Mouse (Mus musculus) spleen, postnatal 14 days (tissue): ENCODE measurements around the gene Il23a.
"Not testable (repeated sequence)": the region's sequence is repeated elsewhere in the genome, so short reads cannot be mapped to it uniquely, and the experiment has no call there.

Experiments used
- DNase-seq, 2 experiments: peaks; one replicate each; pipeline ENCODE4 v3.0.0; 2021 to 2022; ENCODE audit warnings: low spot score in 2 of 2

Il23a gene

DNA sequence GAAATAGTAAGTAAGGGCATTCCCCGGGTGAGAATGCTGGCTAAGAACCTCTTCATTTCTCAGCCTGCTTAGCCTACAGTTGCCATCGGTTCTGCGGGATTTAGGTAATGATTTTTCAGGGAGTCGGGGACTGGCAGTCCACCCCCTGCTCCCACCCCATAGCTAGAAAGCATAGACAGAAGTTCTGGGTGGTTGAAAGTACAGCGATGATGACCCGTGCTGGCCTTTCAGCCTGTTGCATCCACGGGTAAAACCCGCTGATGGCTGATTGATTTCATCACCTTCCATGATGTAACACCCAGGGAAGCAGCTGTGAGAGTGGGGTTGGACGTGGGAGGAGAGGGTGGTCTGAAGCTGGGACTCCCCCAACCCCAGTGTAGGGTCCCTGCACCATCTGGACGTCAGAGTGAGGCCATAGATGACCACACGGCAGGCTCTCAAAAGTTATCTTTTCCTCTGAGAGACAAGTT lies at the start of gene Il23a:
Gene Il23a, minus strand, starts transcription at position 51 of the 470 bp plus-strand sequence.
- DNase-seq = no peak

DNA sequence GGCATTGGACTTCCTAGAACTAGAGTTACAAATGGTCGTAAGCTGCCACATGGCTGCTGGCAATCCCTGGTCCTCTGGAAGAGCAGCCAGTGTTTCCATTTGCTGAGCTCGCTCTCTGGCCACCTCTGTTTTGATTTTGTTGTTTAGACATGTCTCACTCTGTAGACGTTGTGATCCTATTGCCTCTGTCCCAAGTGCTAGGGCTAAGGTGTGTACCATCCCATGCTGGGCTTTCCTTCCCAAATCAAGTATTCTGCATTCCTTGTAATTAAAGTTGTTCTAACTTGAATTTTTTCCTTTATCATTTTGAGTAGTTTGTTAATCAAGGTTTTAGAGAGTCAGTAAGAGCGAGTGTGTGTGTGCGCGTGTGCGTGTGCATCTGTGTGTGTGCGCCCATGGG lies 49.0 kb upstream of the Il23a start:
- DNase-seq = no peak

DNA sequence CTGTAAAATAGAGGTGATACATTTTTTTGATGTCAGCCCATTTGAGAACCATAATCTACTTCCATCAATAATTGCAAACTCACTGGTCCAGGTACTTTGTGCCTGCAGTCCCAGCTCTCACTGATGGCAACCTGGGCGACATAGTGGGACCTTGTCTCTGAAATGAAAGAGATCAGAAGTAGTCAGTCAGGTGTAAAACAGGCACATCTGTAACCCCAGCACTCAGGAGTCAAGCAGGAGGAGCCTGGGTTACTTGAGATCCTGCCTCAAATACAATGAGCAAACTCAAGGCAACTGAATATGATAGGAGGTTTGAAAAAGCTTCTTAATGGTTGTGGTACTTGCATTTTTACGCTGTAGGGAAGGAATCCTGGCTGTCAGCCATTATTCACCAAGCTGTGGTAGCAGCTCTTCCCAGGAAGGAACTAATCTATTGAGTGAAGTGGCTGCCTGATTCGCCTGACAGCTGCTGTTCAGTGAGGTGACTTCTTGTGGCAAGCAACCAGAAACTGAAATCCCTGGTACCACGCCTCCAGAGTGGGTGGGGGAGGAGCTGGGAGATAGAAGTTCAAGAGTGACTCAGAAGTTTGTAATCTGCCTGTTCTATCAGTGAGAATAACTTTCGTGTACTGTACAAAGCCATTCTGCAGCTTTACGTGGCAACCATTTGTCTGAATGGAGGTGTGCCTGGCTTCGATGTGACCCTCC lies 46.2 kb upstream of the Il23a start:
- DNase-seq = peak; percentile 38 to 45

GRCm38 (mm10) chr10:128343436-128343835 lies 44.9 kb upstream of the Il23a start:
- DNase-seq = no peak

- DNase-seq = no peak
Measured at GRCm38 (mm10) chr10:128340257-128340656, 41.7 kb upstream of the Il23a start.

DNA sequence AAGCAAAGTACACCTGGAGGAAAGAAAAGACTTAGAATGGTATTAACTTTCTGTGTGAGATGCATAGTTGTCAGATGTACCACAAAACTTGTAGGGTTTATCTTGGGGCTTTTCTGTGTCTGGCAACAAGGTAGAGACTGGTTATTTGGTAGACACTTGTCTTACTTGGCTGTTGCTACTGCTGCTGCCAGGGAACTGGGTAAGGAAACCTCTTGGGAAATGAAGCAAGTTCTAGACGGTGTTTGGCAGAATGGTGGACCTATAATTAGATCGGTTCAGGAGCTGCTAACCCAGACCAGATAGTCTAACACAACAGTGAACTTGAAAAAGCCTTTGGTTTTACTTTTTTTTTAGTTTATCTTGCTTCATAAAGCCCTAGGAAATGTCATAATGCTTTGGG lies 40.4 kb upstream of the Il23a start:
- DNase-seq = no peak

DNA sequence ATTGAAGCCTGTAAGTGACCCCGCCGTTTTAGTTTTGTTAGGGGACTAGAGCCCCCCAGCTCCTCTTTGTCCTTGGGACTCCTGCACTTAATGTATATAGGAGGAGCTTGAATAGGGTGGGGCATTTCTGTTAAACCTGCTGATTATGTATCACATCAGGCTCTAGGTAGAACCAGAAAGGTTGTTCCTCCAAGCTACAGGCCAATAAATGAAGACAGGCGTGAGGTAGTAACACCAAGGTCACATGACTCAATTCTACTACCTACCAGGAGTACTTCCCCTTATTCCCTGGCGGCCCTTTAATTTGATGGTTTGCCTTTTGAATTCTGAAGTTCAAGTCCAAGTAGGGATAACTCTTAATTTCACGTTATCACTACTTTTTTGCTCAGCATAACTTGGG lies 39.9 kb upstream of the Il23a start:
- DNase-seq = no peak

GRCm38 (mm10) chr10:128337306-128338181 lies 39.0 kb upstream of the Il23a start, which contains the start of gene Cs:
Gene Cs (plus strand): TSS chr10:128337734.
- DNase-seq = peak; percentile 91

- no peak for DNase-seq
Measured at GRCm38 (mm10) chr10:128336597-128336996, 38.0 kb upstream of the Il23a start.

GRCm38 (mm10) chr10:128336195-128336594 lies 37.6 kb upstream of the Il23a start:
- DNase-seq = no peak

DNA sequence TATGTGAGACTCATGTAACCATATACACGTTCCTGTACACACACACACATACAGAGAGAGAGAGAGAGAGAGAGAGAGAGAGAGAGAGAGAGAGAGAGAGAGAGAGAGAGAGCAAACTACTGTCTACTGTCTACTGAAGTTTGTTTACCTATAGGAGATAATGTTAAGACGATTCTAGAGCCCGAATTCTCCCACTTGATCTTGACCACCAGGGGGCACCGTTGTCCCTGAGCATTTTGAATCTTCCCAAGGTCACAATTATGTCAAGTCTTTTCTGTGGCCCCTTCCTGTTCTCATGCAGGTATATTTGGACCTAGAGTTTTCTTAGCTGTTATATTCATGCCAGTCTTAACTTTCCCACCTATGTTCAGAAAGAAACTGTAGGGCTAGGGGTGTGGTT lies 37.0 kb upstream of the Il23a start:
- peak; percentile 77 to 86 for DNase-seq

- not testable (repeated sequence) for DNase-seq
Measured at GRCm38 (mm10) chr10:128332358-128333249, 34.1 kb upstream of the Il23a start.

- no peak for DNase-seq
Measured at GRCm38 (mm10) chr10:128327610-128328009, 29.1 kb upstream of the Il23a start.

- no peak for DNase-seq
Measured at GRCm38 (mm10) chr10:128326825-128327224, 28.3 kb upstream of the Il23a start.

- no peak for DNase-seq
Measured at GRCm38 (mm10) chr10:128323516-128323915, 25.0 kb upstream of the Il23a start.

DNA sequence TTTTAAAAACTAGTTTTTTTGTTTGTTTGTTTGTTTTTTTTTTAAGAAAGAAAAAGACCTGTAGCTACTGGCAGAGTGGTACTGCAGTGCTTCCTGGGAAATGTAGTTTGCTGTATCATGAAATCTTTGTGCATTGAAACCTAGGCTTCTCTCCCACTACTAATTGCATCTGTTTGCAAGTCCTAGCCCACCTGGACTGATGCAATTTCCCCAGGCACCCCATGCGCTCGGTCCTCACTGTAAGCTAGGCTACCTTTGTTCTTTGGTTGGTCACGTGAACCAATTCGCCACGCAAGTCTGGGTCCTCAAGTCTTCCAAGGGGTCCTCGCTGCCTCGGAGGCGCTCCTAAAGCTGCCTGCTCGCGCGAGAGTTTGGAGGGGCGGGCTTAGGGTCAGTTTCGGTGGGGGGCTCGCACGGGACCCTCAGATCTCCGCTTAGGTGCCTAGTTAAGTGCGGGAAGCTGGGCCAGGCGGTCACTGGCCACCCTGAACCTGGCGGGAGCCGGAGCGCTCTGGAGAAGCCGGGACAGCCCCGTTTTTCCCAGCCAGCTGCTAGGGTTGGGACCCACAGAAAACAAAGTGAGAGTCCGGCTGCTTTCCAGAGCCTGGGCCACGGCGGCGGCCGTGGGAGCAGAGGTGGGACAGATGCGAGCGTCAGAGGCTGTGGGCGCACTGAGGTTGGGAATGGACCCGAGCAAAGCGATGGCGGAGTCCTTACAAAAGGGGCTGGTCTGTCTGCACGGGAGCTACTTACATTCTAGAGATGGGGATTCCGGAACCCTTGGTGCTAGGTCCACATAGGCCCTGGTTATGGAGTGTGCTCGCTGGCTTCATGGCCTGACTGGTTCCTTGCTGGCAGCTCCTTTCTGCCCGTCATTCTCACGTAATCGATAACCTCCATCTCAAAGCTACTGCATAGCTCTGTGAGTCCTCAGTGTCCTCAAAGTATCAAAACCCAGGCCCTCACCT lies 23.9 kb upstream of the Il23a start, which contains the start of gene Cnpy2:
Gene Cnpy2, plus strand, starts transcription at position 319 of the 968 bp plus-strand sequence.
- peak; percentile 51 to 72 for DNase-seq

DNA sequence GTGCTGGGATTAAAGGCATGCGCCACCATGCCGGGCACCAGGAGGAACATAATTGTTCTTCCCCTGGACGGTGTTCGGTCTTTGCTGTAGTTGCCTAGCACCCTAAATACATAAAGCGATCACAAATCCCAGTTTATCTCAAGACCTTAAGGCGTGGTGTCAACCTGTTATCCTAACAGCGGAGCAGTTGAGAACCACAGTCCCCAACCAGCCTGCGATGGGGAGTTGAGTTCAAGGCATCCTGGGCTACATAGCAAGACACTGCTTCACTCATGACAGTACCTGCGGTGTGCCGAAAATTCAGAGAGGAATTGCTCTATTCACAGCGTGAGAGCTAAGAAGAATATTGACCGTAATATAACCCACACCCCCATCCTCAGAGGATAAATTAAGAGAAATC lies 23.1 kb upstream of the Il23a start:
- no peak for DNase-seq

- DNase-seq = no peak
Measured at GRCm38 (mm10) chr10:128315578-128315977, 17.0 kb upstream of the Il23a start.

GRCm38 (mm10) chr10:128310902-128311301 lies 12.3 kb upstream of the Il23a start:
- no peak for DNase-seq

- no peak for DNase-seq
Measured at GRCm38 (mm10) chr10:128310177-128310576, 11.6 kb upstream of the Il23a start.
